Mouse (Mus musculus): ENCODE data around the gene Lrrc29. TPM values are rescaled to one million over a fixed set of nuclear protein-coding genes. Genes with fewer than 3 reads are reported as not detected.

The Lrrc29 gene
- polyA plus RNA-seq, 1 experiment from 2014 or later, result 3.1 TPM

GRCm38 (mm10) chr8:105349096-105349771 is 23.2 kb upstream of the Lrrc29 start:
- peaks cover 4% of the 10 kb centered on the region; the same call in 1 of the 2 replicates for H3K27me3 ChIP-seq (ENCODE audit: insufficient read depth, low read length)
- peak overlapping the region; percentile 90 for H3K4me2 ChIP-seq
- H3K4me3 ChIP-seq (ENCODE audit: low read depth, low read length), result peak overlapping the region; percentile 84
- peak overlapping the region; percentile 86 for H3K27ac ChIP-seq (ENCODE audit: low read depth)
- H3K4me1 ChIP-seq (ENCODE audit: insufficient read depth), result peaks cover 19% of the 10 kb centered on the region
- no peaks in the 10 kb centered on the region for H3K9me3 ChIP-seq (ENCODE audit: low read depth, low read length)
- no peak for ATAC-seq (ENCODE audit: insufficient read depth)
- H3K9ac ChIP-seq, result peak overlapping the region; percentile 75
- DNase-seq, result peak; percentile 59
- no peak for TF ChIP-seq CTCF (IDR thresholded peaks at IDR 0.05; ENCODE audit: low read depth)
- H3K36me3 ChIP-seq (ENCODE audit: insufficient read depth), result 0 out of 2 replicates have a peak, but pooled peaks cover 9% of the 10 kb centered on the region
- WGBS, result under 1% methylated on average over 36 of the region's 48 CpGs

GRCm38 (mm10) chr8:105348450-105349095 is 22.5 kb upstream of the Lrrc29 start, which contains the start of gene Slc9a5:
Gene Slc9a5, plus strand, starts transcription at chr8:105348843.
- Histone ChIP-seq H3K4me2 (peak within 1 kb of the TSS; percentile 90), H3K4me3 (ENCODE audit: low read depth, low read length) (peak within 1 kb of the TSS; percentile 84), H3K36me3 (ENCODE audit: insufficient read depth) (peaks cover 9% of the 10 kb centered on the region; the same call in 1 of the 2 replicates), H3K9ac (peak within 1 kb of the TSS; percentile 83), H3K4me1 (ENCODE audit: insufficient read depth) (peaks cover 21% of the 10 kb centered on the region), H3K9me3 (ENCODE audit: low read depth, low read length) (no peaks in the 10 kb centered on the region), H3K27me3 (ENCODE audit: insufficient read depth, low read length) (peaks cover 4% of the 10 kb centered on the region; the same call in 1 of the 2 replicates), H3K27ac (ENCODE audit: low read depth) (peak within 1 kb of the TSS; percentile 96)
- TF ChIP-seq CTCF (IDR thresholded peaks at IDR 0.05; ENCODE audit: low read depth), result peak; percentile 50
- DNase-seq (peak; percentile 92), ATAC-seq (ENCODE audit: insufficient read depth) (peak; percentile 5)
- under 1% methylated on average over 34 of the region's 34 CpGs for WGBS

- Histone ChIP-seq H3K4me1 (ENCODE audit: insufficient read depth) (peaks cover 29% of the 10 kb centered on the region), H3K27me3 (ENCODE audit: insufficient read depth, low read length) (peaks cover 4% of the 10 kb centered on the region; the same call in 1 of the 2 replicates), H3K36me3 (ENCODE audit: insufficient read depth) (peaks cover 18% of the 10 kb centered on the region), H3K4me3 (ENCODE audit: low read depth, low read length) (peak within 1 kb of the TSS; percentile 84), H3K9me3 (ENCODE audit: low read depth, low read length) (no peaks in the 10 kb centered on the region), H3K9ac (peak within 1 kb of the TSS; percentile 83), H3K27ac (ENCODE audit: low read depth) (peak within 1 kb of the TSS; percentile 96), H3K4me2 (peak within 1 kb of the TSS; percentile 90)
- TF ChIP-seq CTCF (IDR thresholded peaks at IDR 0.05; ENCODE audit: low read depth), result peak; percentile 31
- WGBS, result under 1% methylated on average over 53 of the region's 53 CpGs
- peak; percentile 86 for ATAC-seq (ENCODE audit: insufficient read depth)
- peak; percentile 100 for DNase-seq
Observed at GRCm38 (mm10) chr8:105347428-105348221, 21.5 kb upstream of the Lrrc29 start, which contains the start of gene Fhod1. Gene Fhod1, minus strand, starts transcription at chr8:105347953.

GRCm38 (mm10) chr8:105346611-105347427 is 20.7 kb upstream of the Lrrc29 start:
- H3K9me3 ChIP-seq (ENCODE audit: low read depth, low read length), result no peaks in the 10 kb centered on the region
- no peak for TF ChIP-seq CTCF (IDR thresholded peaks at IDR 0.05; ENCODE audit: low read depth)
- ATAC-seq (ENCODE audit: insufficient read depth) (peak; percentile 25), DNase-seq (peak; percentile 85)
- H3K27me3 ChIP-seq (ENCODE audit: insufficient read depth, low read length), result peaks cover 4% of the 10 kb centered on the region; the same call in 1 of the 2 replicates
- H3K4me2 ChIP-seq, result peak overlapping the region; percentile 90
- H3K4me3 ChIP-seq (ENCODE audit: low read depth, low read length), result peak overlapping the region; percentile 84
- peak overlapping the region; percentile 96 for H3K27ac ChIP-seq (ENCODE audit: low read depth)
- peak overlapping the region; percentile 83 for H3K9ac ChIP-seq
- WGBS, result 0% methylated on average over 34 of the region's 34 CpGs
- peaks cover 31% of the 10 kb centered on the region for H3K4me1 ChIP-seq (ENCODE audit: insufficient read depth)
- H3K36me3 ChIP-seq (ENCODE audit: insufficient read depth), result peaks cover 18% of the 10 kb centered on the region

GRCm38 (mm10) chr8:105345061-105345975 is 19.2 kb upstream of the Lrrc29 start:
- Histone ChIP-seq H3K4me2 (peak overlapping the region; percentile 90), H3K4me1 (ENCODE audit: insufficient read depth) (peaks cover 39% of the 10 kb centered on the region), H3K27ac (ENCODE audit: low read depth) (peak overlapping the region; percentile 96), H3K4me3 (ENCODE audit: low read depth, low read length) (peak overlapping the region; percentile 84), H3K9me3 (ENCODE audit: low read depth, low read length) (no peaks in the 10 kb centered on the region), H3K9ac (peak overlapping the region; percentile 83), H3K27me3 (ENCODE audit: insufficient read depth, low read length) (peaks cover 4% of the 10 kb centered on the region; the same call in 1 of the 2 replicates), H3K36me3 (ENCODE audit: insufficient read depth) (peaks cover 18% of the 10 kb centered on the region)
- ATAC-seq (ENCODE audit: insufficient read depth) (no peak), DNase-seq (peak; percentile 51)
- TF ChIP-seq CTCF (IDR thresholded peaks at IDR 0.05; ENCODE audit: low read depth), result no peak
- 29% methylated on average over 7 of the region's 7 CpGs for WGBS

All from lung, embryonic 14.5 days (tissue).